Mouse (Mus musculus) lung, embryonic 15.5 days (tissue): ENCODE data around the gene Edf1. TPM values are rescaled to one million over a fixed set of nuclear protein-coding genes. Genes with fewer than 3 reads are reported as not detected.

Experiments
- ATAC-seq: fragments of 200-750 bp; cut with Nextera tagmentation; 2 replicates; pipeline ENCODE4 v1.8.0; 2017; ENCODE audit warnings: moderate number of reproducible peaks, borderline replicate concordance; ENCODE audit not compliant: low FRiP score, low TSS enrichment; ENCODE audit errors: extremely low read depth
- H3K27ac ChIP-seq: fragments of 300-500 bp; sonication (generic); 2 replicates; pipeline ENCODE4 v1.5.1; 2015; ENCODE audit warnings: moderate library complexity, mild to moderate bottlenecking, inconsistent platforms
- H3K27me3 ChIP-seq: fragments of 300-500 bp; sonication (generic); 2 replicates; pipeline ENCODE4 v1.6.1; 2015; ENCODE audit warnings: inconsistent platforms
- H3K36me3 ChIP-seq: fragments of 300-500 bp; sonication (generic); 2 replicates; pipeline ENCODE4 v1.6.1; 2015; ENCODE audit warnings: inconsistent platforms
- H3K4me1 ChIP-seq: fragments of 300-500 bp; sonication (generic); 2 replicates; pipeline ENCODE4 v1.6.1; 2015; ENCODE audit warnings: inconsistent platforms
- H3K4me2 ChIP-seq: fragments of 300-500 bp; sonication (generic); 2 replicates; pipeline ENCODE4 v1.6.1; 2015; ENCODE audit warnings: inconsistent platforms, mild to moderate bottlenecking, moderate library complexity
- H3K4me3 ChIP-seq: fragments of 300-500 bp; sonication (generic); 2 replicates; pipeline ENCODE4 v1.5.1; 2015; ENCODE audit warnings: mild to moderate bottlenecking, inconsistent platforms
- H3K9ac ChIP-seq: fragments of 300-500 bp; sonication (generic); 2 replicates; pipeline ENCODE4 v1.6.1; 2015; ENCODE audit warnings: inconsistent platforms
- H3K9me3 ChIP-seq: fragments of 300-500 bp; sonication (generic); 2 replicates; pipeline ENCODE4 v1.6.1; 2016; ENCODE audit warnings: inconsistent platforms
- WGBS: fragments of 180-500 bp; shearing (Covaris S2); methylation state at CpG from one replicate; pipeline ENCODE4 v1.1.7; 2015; 5-methylcytosine and 5-hydroxymethylcytosine counted together
- polyA plus RNA-seq: library from polyadenylated mRNA; unstranded; fragments of >200 nt; fragmentation: Nextera tagmentation; extraction: Ambion mirVana; gene quantifications from 2 replicates; pipeline ENCODE4 v1.2.1, GENCODE M21; 2015

The Edf1 gene
- polyA plus RNA-seq, 1 experiment from 2014 or later, result 311 TPM

- Histone ChIP-seq H3K9me3 (no peaks in the 10 kb centered on the region), H3K9ac (no peak overlapping the region), H3K36me3 (peaks cover 53% of the 10 kb centered on the region), H3K27ac (no peak overlapping the region), H3K4me2 (no peak overlapping the region), H3K27me3 (peaks cover 15% of the 10 kb centered on the region), H3K4me3 (no peak overlapping the region), H3K4me1 (peaks cover 23% of the 10 kb centered on the region)
- 85% methylated on average over 4 of the region's 4 CpGs for WGBS
- ATAC-seq, result no peak
These were observed 27.2 kb downstream of the Edf1 start for GRCm38 (mm10) chr2:25584856-25585255.

GRCm38 (mm10) chr2:25585601-25586000, 28.0 kb downstream of the Edf1 start:
- 75% methylated on average over 3 of the region's 3 CpGs for WGBS
- Histone ChIP-seq H3K27ac (no peak overlapping the region), H3K4me3 (no peak overlapping the region), H3K9ac (no peak overlapping the region), H3K9me3 (no peaks in the 10 kb centered on the region), H3K4me2 (no peak overlapping the region), H3K27me3 (peaks cover 8% of the 10 kb centered on the region), H3K4me1 (peaks cover 21% of the 10 kb centered on the region), H3K36me3 (peaks cover 58% of the 10 kb centered on the region)
- ATAC-seq, result no peak

- Histone ChIP-seq H3K27ac (no peak overlapping the region), H3K36me3 (peaks cover 75% of the 10 kb centered on the region), H3K4me3 (no peak overlapping the region), H3K9ac (no peak overlapping the region), H3K4me1 (peaks cover 7% of the 10 kb centered on the region), H3K4me2 (no peak overlapping the region), H3K9me3 (no peaks in the 10 kb centered on the region), H3K27me3 (no peaks in the 10 kb centered on the region)
- no peak for ATAC-seq
- 92% methylated on average over 8 of the region's 8 CpGs for WGBS
These were observed 29.6 kb downstream of the Edf1 start for GRCm38 (mm10) chr2:25587290-25587689.

GRCm38 (mm10) chr2:25588227-25588907, 30.7 kb downstream of the Edf1 start:
- WGBS, result 88% methylated on average over 8 of the region's 8 CpGs
- Histone ChIP-seq H3K4me3 (no peak overlapping the region), H3K9ac (no peak overlapping the region), H3K36me3 (peaks cover 84% of the 10 kb centered on the region), H3K27me3 (no peaks in the 10 kb centered on the region), H3K9me3 (no peaks in the 10 kb centered on the region), H3K27ac (no peak overlapping the region), H3K4me1 (no peaks in the 10 kb centered on the region), H3K4me2 (no peak overlapping the region)
- no peak for ATAC-seq

GRCm38 (mm10) chr2:25591863-25592262, 34.2 kb downstream of the Edf1 start:
- H3K27ac ChIP-seq, result no peak overlapping the region
- peaks cover 83% of the 10 kb centered on the region for H3K36me3 ChIP-seq
- WGBS, result 87% methylated on average over 2 of the region's 2 CpGs
- no peaks in the 10 kb centered on the region for H3K27me3 ChIP-seq
- H3K4me1 ChIP-seq, result no peaks in the 10 kb centered on the region
- H3K9ac ChIP-seq, result no peak overlapping the region
- ATAC-seq, result no peak
- H3K4me2 ChIP-seq, result no peak overlapping the region
- no peaks in the 10 kb centered on the region for H3K9me3 ChIP-seq
- no peak overlapping the region for H3K4me3 ChIP-seq

GRCm38 (mm10) chr2:25596765-25597510, 39.3 kb downstream of the Edf1 start:
- peaks cover 94% of the 10 kb centered on the region for H3K36me3 ChIP-seq
- no peak overlapping the region for H3K9ac ChIP-seq
- no peaks in the 10 kb centered on the region for H3K4me1 ChIP-seq
- no peak overlapping the region for H3K4me2 ChIP-seq
- 95% methylated on average over 5 of the region's 5 CpGs for WGBS
- no peak for ATAC-seq
- H3K4me3 ChIP-seq, result no peak overlapping the region
- no peaks in the 10 kb centered on the region for H3K9me3 ChIP-seq
- no peaks in the 10 kb centered on the region for H3K27me3 ChIP-seq
- H3K27ac ChIP-seq, result no peak overlapping the region

- no peak overlapping the region for H3K4me2 ChIP-seq
- no peak overlapping the region for H3K9ac ChIP-seq
- no peaks in the 10 kb centered on the region for H3K27me3 ChIP-seq
- H3K27ac ChIP-seq, result no peak overlapping the region
- no peak overlapping the region for H3K4me3 ChIP-seq
- H3K9me3 ChIP-seq, result no peaks in the 10 kb centered on the region
- 95% methylated on average over 1 of the region's 1 CpGs for WGBS
- ATAC-seq, result no peak
- H3K4me1 ChIP-seq, result no peaks in the 10 kb centered on the region
- H3K36me3 ChIP-seq, result peaks cover 89% of the 10 kb centered on the region
These were observed 41.1 kb downstream of the Edf1 start for GRCm38 (mm10) chr2:25598749-25599148.

GRCm38 (mm10) chr2:25600037-25600436, 42.4 kb downstream of the Edf1 start:
- Histone ChIP-seq H3K4me2 (no peak overlapping the region), H3K9ac (no peak overlapping the region), H3K27ac (no peak overlapping the region), H3K9me3 (no peaks in the 10 kb centered on the region), H3K4me1 (no peaks in the 10 kb centered on the region), H3K36me3 (peaks cover 81% of the 10 kb centered on the region), H3K4me3 (no peak overlapping the region), H3K27me3 (no peaks in the 10 kb centered on the region)
- 79% methylated on average over 2 of the region's 2 CpGs for WGBS
- ATAC-seq, result no peak

GRCm38 (mm10) chr2:25602526-25602925, 44.9 kb downstream of the Edf1 start:
- Histone ChIP-seq H3K27ac (no peak overlapping the region), H3K9ac (no peak overlapping the region), H3K9me3 (no peaks in the 10 kb centered on the region), H3K4me3 (no peak overlapping the region), H3K27me3 (no peaks in the 10 kb centered on the region), H3K4me1 (peaks cover 13% of the 10 kb centered on the region), H3K4me2 (no peak overlapping the region), H3K36me3 (peaks cover 57% of the 10 kb centered on the region)
- 92% methylated on average over 5 of the region's 5 CpGs for WGBS
- ATAC-seq, result no peak

GRCm38 (mm10) chr2:25607761-25608622, 50.3 kb downstream of the Edf1 start, which contains the start of gene Rabl6:
TSS of gene Rabl6 (minus strand) at chr2:25608521.
- Histone ChIP-seq H3K4me3 (peak within 1 kb of the TSS; percentile 97), H3K9ac (peak within 1 kb of the TSS; percentile 99), H3K36me3 (0 out of 2 replicates have a peak, but pooled peaks cover 3% of the 10 kb centered on the region), H3K27me3 (0 out of 2 replicates have a peak, but pooled peaks cover under 1% of the 10 kb centered on the region), H3K4me2 (peak within 1 kb of the TSS; percentile 64), H3K4me1 (peaks cover 20% of the 10 kb centered on the region), H3K9me3 (no peaks in the 10 kb centered on the region), H3K27ac (peak within 1 kb of the TSS; percentile 93)
- ATAC-seq, result peak; percentile 92
- under 1% methylated on average over 77 of the region's 80 CpGs for WGBS

GRCm38 (mm10) chr2:25608671-25609070, 51.0 kb downstream of the Edf1 start:
- H3K4me1 ChIP-seq, result peaks cover 20% of the 10 kb centered on the region
- H3K27me3 ChIP-seq, result 0 out of 2 replicates have a peak, but pooled peaks cover 5% of the 10 kb centered on the region
- peak overlapping the region; percentile 93; the same call in 1 of the 2 replicates for H3K27ac ChIP-seq
- no peak for ATAC-seq
- WGBS, result 46% methylated on average over 10 of the region's 10 CpGs
- peak overlapping the region; percentile 64 for H3K4me2 ChIP-seq
- peak overlapping the region; percentile 97 for H3K4me3 ChIP-seq
- no peaks in the 10 kb centered on the region for H3K36me3 ChIP-seq
- peak overlapping the region; percentile 99 for H3K9ac ChIP-seq
- H3K9me3 ChIP-seq, result no peaks in the 10 kb centered on the region
